Mouse (Mus musculus): ENCODE results near the gene Six3. TPM values are rescaled to one million over a fixed set of nuclear protein-coding genes. Genes with fewer than 3 reads are reported as not detected.

Gene Six3
- total and polyA plus RNA-seq, 2 experiments = not detected

DNA sequence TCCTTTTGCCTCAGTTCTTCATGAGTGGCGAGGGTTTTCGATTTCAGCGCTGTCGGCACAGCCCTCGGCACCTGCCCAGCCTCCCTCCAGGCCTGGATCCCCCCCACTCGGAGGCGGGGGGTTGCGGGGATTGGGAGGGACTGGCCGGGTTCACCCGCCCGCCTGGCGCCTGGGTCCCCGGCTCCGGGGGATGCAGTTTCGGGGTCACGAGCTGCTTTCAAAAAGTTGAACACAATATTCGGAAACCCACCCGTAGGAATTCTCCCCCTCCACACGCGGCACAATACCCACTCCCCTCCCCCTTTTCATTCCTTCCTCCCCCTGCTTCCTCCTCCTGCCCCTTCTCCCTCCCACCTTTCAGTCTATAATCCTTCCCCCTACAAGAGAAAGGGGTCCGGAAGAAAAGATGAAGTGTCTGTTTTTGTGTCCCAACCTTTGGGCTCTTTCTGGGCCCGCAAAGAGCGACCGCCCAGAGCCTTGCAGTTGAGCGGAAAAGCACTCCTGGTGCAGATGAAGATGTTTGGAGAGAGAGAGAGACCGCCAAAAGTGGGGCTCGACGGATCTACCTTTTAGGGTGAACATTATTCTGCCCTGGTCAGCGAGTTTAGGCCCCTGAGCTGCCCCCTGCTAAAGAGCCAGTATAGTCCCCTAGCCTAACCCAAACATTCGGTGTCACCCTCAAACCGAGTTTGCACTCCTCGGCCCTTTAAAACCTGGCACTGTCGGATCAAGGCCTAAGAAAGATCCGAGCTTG, 5.1 kb downstream of the Six3 start:
- Histone ChIP-seq H3K4me3 (ENCODE audit: insufficient read depth, low read depth, low read length) (no peak overlapping the region), H3K79me2 (ENCODE audit: control insufficient read depth, insufficient read depth, low read length) (no peaks in the 10 kb centered on the region), H3K27me3 (ENCODE audit: control insufficient read depth, insufficient read depth, low read length) (peaks cover 34% of the 10 kb centered on the region), H3K36me3 (ENCODE audit: control insufficient read depth, insufficient read depth, low read length) (no peaks in the 10 kb centered on the region), H3K4me1 (ENCODE audit: control insufficient read depth, insufficient read depth, low read length) (no peaks in the 10 kb centered on the region), H3K27ac (replicated peaks; ENCODE audit: insufficient read depth, low read depth, low read length) (no peak overlapping the region), H3K9ac (ENCODE audit: low read depth, low read length) (no peak overlapping the region)
- TF ChIP-seq POLR2A (IDR thresholded peaks at IDR 0.05; ENCODE audit: extremely low read depth, insufficient read depth, low read length) (no peak), CTCF (IDR thresholded peaks at IDR 0.05; ENCODE audit: low read depth, low read length) (no peak)
- DNase-seq (ENCODE audit: extremely low read depth, low read depth, low spot score) = no peak
- 3% methylated on average over 34 of the region's 34 CpGs for WGBS

DNA sequence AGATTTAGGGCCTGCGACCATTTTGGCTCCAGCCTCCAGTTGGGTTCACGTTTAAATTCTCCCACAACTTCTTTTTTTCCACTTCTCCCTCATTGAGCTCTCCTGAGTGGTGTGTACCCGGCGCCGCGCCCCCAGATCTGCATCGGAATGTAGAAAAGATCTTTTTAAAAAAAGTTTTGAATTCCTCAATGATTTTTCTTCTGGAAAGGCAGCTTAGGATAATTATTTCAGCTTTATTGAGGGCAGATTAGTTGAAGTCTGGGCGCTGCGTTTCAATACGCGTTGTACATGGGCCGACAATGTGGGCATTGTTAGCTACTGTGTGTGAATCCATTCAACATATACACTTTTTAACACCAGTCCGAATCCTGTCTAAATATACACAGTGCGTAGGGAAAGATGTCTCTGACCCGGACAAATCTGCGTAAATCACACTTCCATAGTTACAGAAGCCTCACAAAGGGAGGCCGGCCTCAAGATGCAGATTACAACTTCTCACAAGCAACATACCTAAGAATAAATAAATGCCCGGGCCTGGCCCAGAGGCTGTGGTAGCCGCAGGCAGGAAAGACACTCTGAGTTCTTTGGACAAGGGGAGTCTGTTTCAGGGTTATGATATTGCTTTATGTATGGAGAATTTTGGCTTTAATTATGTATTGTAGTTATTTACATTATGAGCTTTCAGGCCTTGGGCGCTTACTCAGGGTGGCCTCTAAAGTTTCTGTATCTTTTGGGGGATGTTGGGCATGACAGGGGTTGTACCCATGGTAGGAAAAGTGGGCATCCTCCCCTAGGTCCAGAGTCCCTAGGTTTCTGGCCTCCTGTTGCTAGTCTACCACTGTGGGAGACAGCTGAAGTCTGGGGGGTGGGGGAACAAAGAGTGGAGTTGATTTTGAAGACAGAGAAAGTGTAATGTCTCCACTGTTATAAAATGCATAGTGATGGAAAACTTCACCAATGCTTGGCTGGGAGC, 6.0 kb downstream of the Six3 start:
- H3K9ac ChIP-seq (ENCODE audit: low read depth, low read length) = no peak overlapping the region
- WGBS = 10% methylated on average over 20 of the region's 20 CpGs
- peaks cover 35% of the 10 kb centered on the region for H3K27me3 ChIP-seq (ENCODE audit: control insufficient read depth, insufficient read depth, low read length)
- no peaks in the 10 kb centered on the region for H3K36me3 ChIP-seq (ENCODE audit: control insufficient read depth, insufficient read depth, low read length)
- no peak for DNase-seq (ENCODE audit: extremely low read depth, low read depth, low spot score)
- no peaks in the 10 kb centered on the region for H3K4me1 ChIP-seq (ENCODE audit: control insufficient read depth, insufficient read depth, low read length)
- no peak overlapping the region for H3K4me3 ChIP-seq (ENCODE audit: insufficient read depth, low read depth, low read length)
- TF ChIP-seq CTCF (IDR thresholded peaks at IDR 0.05; ENCODE audit: low read depth, low read length) = no peak
- no peak for TF ChIP-seq POLR2A (IDR thresholded peaks at IDR 0.05; ENCODE audit: extremely low read depth, insufficient read depth, low read length)
- no peak overlapping the region for H3K27ac ChIP-seq (replicated peaks; ENCODE audit: insufficient read depth, low read depth, low read length)
- H3K79me2 ChIP-seq (ENCODE audit: control insufficient read depth, insufficient read depth, low read length) = no peaks in the 10 kb centered on the region

DNA sequence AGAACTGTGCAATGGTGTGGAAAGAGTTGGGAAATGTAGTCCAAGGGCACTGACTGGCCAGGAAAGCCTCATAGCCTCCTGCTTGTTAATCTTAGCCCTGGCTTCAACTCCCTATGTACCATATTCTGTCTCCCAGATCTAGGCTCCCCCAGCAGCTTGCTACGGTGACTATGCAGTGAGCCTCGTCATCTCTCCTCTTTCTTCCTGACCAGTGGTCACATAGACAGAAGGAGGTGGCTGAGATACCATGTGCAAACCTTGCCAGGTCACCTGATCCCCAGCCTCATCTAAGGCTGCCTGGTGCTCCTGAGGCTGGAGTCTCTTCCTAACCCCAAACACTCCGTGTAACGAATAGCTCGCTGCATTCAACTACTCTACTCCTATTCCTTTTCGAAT, 6.7 kb downstream of the Six3 start:
- Histone ChIP-seq H3K36me3 (ENCODE audit: control insufficient read depth, insufficient read depth, low read length) (no peaks in the 10 kb centered on the region), H3K4me1 (ENCODE audit: control insufficient read depth, insufficient read depth, low read length) (no peaks in the 10 kb centered on the region), H3K9ac (ENCODE audit: low read depth, low read length) (no peak overlapping the region), H3K27ac (replicated peaks; ENCODE audit: insufficient read depth, low read depth, low read length) (no peak overlapping the region), H3K4me3 (ENCODE audit: insufficient read depth, low read depth, low read length) (no peak overlapping the region), H3K27me3 (ENCODE audit: control insufficient read depth, insufficient read depth, low read length) (peaks cover 32% of the 10 kb centered on the region), H3K79me2 (ENCODE audit: control insufficient read depth, insufficient read depth, low read length) (no peaks in the 10 kb centered on the region)
- no peak for DNase-seq (ENCODE audit: extremely low read depth, low read depth, low spot score)
- 8% methylated on average over 6 of the region's 6 CpGs for WGBS
- TF ChIP-seq CTCF (IDR thresholded peaks at IDR 0.05; ENCODE audit: low read depth, low read length) = no peak
- TF ChIP-seq POLR2A (IDR thresholded peaks at IDR 0.05; ENCODE audit: extremely low read depth, insufficient read depth, low read length) = no peak

DNA sequence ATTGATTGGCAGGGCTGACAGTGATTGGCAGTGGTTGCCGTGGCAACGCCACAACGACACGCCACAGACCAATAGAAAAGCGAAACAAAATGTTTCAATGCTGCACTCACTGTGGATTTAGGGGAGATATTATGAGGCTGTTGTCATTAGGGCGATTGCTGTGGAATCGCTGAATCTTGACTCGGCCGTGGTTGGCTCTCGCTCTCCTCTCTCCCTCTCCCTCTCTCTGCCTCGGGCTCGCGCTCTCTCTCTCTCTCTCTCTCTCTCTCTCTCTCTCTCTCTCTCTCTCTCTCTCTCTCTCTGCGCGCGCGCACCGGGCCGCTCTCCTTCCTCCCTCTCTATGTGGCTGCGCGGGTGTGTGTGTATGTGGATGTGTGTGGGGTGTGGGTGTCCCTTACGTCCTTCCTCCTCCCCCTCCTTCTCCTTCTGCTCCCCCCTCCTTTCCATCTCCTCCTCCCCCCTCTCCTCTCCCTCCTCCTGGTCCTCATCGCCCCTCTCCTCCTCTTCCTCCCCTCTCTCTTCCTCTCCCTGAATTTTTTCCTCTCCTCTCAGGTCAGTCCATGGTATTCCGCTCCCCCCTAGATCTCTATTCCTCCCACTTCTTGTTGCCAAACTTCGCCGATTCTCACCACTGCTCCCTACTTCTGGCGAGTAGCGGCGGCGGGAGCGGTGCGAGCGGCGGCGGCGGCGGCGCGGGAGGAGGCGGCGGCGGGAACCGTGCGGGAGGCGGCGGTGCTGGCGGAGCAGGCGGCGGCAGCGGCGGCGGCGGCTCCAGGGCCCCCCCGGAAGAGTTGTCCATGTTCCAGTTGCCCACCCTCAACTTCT, 7.5 kb downstream of the Six3 start:
- no peaks in the 10 kb centered on the region for H3K79me2 ChIP-seq (ENCODE audit: control insufficient read depth, insufficient read depth, low read length)
- H3K27me3 ChIP-seq (ENCODE audit: control insufficient read depth, insufficient read depth, low read length) = peaks cover 28% of the 10 kb centered on the region
- WGBS = 2% methylated on average over 45 of the region's 54 CpGs
- H3K4me1 ChIP-seq (ENCODE audit: control insufficient read depth, insufficient read depth, low read length) = no peaks in the 10 kb centered on the region
- no peaks in the 10 kb centered on the region for H3K36me3 ChIP-seq (ENCODE audit: control insufficient read depth, insufficient read depth, low read length)
- H3K4me3 ChIP-seq (ENCODE audit: insufficient read depth, low read depth, low read length) = no peak overlapping the region
- DNase-seq (ENCODE audit: extremely low read depth, low read depth, low spot score) = no peak
- no peak overlapping the region for H3K27ac ChIP-seq (replicated peaks; ENCODE audit: insufficient read depth, low read depth, low read length)
- no peak overlapping the region for H3K9ac ChIP-seq (ENCODE audit: low read depth, low read length)
- no peak for TF ChIP-seq CTCF (IDR thresholded peaks at IDR 0.05; ENCODE audit: low read depth, low read length)
- no peak for TF ChIP-seq POLR2A (IDR thresholded peaks at IDR 0.05; ENCODE audit: extremely low read depth, insufficient read depth, low read length)

DNA sequence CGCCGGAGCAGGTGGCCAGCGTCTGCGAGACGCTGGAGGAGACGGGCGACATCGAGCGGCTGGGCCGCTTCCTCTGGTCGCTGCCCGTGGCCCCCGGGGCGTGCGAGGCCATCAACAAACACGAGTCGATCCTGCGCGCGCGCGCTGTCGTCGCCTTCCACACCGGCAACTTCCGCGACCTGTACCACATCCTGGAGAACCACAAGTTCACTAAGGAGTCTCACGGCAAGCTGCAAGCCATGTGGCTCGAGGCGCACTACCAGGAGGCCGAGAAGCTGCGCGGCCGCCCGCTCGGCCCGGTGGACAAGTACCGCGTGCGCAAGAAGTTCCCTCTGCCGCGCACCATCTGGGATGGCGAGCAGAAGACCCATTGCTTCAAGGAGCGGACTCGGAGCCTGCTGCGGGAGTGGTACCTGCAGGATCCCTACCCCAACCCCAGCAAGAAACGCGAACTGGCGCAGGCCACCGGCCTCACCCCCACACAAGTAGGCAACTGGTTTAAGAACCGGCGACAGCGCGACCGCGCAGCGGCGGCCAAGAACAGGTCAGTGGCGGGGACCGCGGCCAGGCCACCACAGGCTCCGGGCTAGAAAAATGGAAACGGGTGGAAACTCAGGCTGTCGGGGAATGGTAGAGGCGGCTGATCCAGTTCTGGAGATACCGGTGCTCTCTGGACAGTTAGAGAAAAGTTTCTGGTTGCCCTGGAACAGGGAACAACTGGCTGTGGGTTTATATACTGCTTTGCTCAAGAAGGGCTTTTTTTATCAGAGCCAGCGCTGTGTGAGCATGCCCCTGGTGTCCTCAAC, 8.3 kb downstream of the Six3 start:
- WGBS = 2% methylated on average over 67 of the region's 67 CpGs
- no peak overlapping the region for H3K4me3 ChIP-seq (ENCODE audit: insufficient read depth, low read depth, low read length)
- no peak overlapping the region for H3K9ac ChIP-seq (ENCODE audit: low read depth, low read length)
- TF ChIP-seq CTCF (IDR thresholded peaks at IDR 0.05; ENCODE audit: low read depth, low read length) (no peak), POLR2A (IDR thresholded peaks at IDR 0.05; ENCODE audit: extremely low read depth, insufficient read depth, low read length) (no peak)
- no peak overlapping the region for H3K27ac ChIP-seq (replicated peaks; ENCODE audit: insufficient read depth, low read depth, low read length)
- DNase-seq (ENCODE audit: extremely low read depth, low read depth, low spot score) = no peak
- peaks cover 29% of the 10 kb centered on the region for H3K27me3 ChIP-seq (ENCODE audit: control insufficient read depth, insufficient read depth, low read length)
- no peaks in the 10 kb centered on the region for H3K79me2 ChIP-seq (ENCODE audit: control insufficient read depth, insufficient read depth, low read length)
- no peaks in the 10 kb centered on the region for H3K4me1 ChIP-seq (ENCODE audit: control insufficient read depth, insufficient read depth, low read length)
- no peaks in the 10 kb centered on the region for H3K36me3 ChIP-seq (ENCODE audit: control insufficient read depth, insufficient read depth, low read length)

Measured in liver, adult 2 months (tissue).